Mouse (Mus musculus) cerebellum, adult 2 months (tissue): ENCODE data around the gene Grin3b.

Experiments used
- CTCF ChIP-seq: fragments of 200-500 bp; IDR thresholded peaks from 2 replicates; pipeline ENCODE4 v1.5.1; 2011; ENCODE audit warnings: low read depth, mild to moderate bottlenecking, control low read depth, low read length, moderate library complexity, borderline replicate concordance; ENCODE audit not compliant: insufficient read depth
- POLR2A ChIP-seq: fragments of 200-500 bp; IDR thresholded peaks from 2 replicates; pipeline ENCODE4 v1.6.1; 2011; ENCODE audit warnings: low read length, control low read depth, borderline replicate concordance; ENCODE audit not compliant: insufficient read depth

GRCm38 (mm10) chr10:79933145-79933679 is 37.3 kb upstream of the Grin3b start:
- TF ChIP-seq CTCF (no peak), POLR2A (no peak)
